Mouse (Mus musculus) T-helper 1 cell (primary cell): ENCODE data around the gene Hmg20b.

Experiments used
- in situ Hi-C: fragments of 300-600 bp; cut with MboI, MseI; formaldehyde crosslinking; loops from one replicate; pipeline ENCODE4 v1.15.1; 2025; ENCODE audit warnings: high pct_unique_total_duplicates

Hmg20b gene

DNA sequence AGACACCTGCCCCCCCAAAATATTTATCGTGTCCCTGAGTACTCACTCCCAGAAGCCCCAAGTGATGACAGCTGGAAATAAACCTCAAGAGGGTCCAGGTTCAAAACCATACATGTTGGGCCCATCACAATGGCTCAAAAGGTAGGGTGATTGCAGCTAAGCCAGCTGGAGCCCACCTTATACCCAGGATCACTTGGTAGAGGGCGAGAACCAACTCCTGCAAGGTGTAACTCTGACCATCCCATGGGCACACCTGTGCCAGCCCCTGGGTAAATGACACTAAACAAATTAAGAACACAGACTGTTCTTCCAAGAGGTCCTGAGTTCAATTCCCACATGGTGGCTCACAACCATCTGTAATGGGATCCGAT is 28.9 kb upstream of the Hmg20b start:
- in situ Hi-C loops = loop anchor here (10.0 kb wide), 1 partner anchor 554 kb away; the partner anchor contains the start of gene Oaz1

DNA sequence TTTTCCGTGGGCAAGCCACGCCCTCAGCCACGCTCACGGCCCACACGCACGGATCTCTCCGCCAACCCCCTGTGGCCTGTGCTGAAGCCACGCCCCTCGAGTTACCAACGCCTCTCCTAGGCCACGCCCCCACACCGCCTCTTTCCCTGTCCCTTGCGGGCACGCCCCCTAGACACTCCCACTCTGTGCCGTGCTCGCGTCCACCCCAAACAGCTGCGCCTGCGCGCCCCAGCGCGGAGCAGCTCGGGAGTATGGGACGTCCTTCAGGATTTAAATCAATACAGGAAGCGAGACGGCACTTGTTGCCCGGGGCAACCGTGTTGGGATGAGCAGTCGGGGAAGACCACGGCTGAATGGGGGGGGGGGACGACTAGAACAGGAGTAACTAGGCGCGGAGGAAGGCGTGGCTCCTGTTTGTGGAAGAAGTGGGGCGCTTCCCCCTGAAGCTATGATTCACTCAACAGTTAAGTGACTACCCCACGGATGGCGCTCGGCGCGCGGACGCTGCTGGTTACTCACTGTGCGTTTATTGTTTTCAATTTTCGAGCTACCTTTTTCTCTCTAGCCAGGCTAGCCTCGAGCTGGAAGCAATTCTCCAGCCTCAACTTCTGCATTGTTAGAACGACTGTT is 28.4 kb upstream of the Hmg20b start:
- in situ Hi-C loops = loop anchor here (10.0 kb wide), 1 partner anchor 554 kb away; the partner anchor contains the start of gene Oaz1

DNA sequence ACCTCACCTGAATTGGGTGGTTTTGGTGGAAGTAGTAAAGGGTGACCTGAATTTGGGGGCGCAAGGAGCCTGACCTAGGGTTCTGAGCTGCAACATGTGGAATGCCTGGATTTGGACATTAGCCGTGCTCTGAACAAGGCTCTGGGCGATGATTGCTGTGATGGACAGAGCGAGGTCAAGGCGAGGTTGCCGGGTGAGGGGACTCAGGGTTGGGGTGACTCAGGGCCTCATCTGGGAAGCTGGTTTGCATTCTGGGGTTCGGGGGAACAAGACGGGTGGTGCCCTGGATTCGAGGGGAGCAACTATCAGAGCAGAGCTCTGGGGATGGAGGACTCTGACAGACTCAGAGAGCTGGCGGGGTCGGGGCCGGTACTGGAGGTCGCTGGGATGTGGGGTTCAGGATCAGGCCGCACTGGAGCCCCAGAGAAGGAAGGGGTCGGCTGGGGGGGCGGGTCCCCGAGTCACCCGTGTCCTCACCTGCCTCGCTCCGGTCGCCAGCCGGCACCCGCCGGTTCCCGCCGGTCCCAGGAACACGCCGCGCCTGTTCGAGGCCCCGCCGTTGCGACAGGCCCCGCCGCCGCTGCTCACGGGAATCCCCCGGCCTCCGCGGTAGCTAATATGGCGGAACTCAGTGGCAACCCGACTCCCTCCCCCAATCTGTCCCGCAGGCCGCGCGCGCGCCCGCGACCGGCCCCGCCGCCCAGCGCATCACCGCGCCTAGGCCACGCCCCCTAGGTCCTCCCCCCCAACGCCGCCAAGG is 27.7 kb upstream of the Hmg20b start, which contains the start of gene Fzr1:
TSS of gene Fzr1 (minus strand) at position 724 of the 760 bp plus-strand sequence.
- in situ Hi-C loops = loop anchor here (10.0 kb wide), 1 partner anchor 553 kb away; the partner anchor contains the start of gene Oaz1

DNA sequence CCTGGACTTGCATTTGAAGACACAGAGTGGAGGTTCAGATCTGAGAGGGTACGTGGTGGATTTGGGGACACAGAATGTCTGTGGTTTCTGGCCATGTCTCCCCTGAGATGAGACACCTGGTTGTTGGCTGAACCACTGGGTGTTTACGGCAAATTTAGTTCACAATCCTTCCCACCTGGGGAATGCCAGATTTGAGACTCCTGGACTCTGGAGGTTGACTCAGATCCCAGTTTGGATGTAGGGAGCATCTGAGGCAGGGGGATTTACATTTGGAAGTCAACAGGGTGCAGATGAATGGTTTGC is 27.0 kb upstream of the Hmg20b start:
- in situ Hi-C loops = loop anchor here (10.0 kb wide), 1 partner anchor 553 kb away; the partner anchor contains the start of gene Oaz1

DNA sequence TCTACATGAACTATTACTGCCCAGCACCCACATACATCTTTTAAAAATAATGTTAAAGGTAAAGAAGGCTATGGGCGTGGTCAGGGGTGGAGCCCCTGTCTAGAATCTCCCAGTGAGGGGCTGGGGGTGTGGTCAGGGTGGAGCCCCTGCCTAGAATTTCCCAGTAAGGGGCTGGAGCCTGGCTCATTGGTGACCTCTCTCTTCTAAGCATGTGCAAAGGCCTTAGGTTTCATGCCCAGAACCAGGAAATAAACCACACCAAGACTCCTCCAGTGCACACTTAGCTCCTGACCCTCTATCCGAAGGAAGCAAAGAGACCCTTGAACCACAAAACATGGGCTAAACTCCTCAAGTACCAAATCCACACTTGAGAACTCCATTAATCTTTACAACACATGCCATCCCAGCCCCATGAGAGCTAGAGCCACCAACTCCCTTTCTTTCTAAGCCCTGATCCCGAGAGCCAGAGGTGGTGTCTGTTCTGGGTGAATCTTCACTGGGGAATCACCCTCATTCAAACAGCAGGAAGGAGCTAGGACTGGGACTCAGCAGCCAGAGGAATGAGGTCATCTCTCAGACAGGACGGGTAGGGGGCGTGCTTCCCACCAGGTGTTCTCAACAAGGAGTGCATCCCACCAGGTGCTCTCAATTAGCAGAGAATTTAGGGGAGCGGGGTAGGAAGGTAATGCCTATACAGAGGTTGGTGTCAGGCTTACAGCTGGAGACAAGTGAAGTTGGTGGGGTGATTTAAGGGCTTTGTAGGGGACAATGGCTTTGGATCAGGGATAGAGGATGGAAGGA is 26.5 kb upstream of the Hmg20b start:
- in situ Hi-C loops = loop anchor here (10.0 kb wide), 1 partner anchor 552 kb away; the partner anchor contains the start of gene Oaz1

DNA sequence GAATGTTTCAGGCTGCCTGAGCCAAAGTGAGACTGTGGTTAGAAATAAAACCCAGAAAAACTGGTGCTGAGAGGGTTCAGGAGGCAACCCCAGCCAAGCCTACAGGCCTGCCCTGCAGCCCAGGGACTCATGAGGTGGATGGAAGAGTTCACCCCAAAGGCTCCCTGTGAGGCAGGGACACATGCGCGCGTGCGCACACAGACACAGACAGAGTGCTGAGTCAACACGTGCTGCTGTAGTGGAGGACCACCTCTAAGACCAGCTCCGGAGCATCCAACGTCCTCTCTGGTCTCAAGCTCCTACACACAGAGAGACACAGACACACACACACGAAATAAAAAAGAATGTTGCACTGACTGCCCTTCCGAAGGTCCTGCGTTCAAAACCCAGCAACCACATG is 25.0 kb upstream of the Hmg20b start:
- in situ Hi-C loops = loop anchor here (10.0 kb wide), 1 partner anchor 551 kb away; the partner anchor contains the start of gene Oaz1

DNA sequence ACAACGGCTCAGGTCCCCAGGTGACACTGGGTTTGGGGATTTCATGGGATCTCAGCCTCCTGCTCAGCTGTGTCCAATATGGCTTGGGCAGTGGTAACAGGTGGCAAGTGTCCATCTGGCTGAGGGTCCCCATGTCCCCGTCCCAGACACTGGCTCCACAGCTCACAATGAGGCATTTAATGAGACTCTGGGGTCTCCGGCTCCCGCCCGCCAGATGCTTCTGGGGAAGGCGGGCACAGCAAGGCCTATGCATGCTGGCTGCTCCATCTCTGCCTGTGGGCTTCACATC is 16.9 kb upstream of the Hmg20b start:
- in situ Hi-C loops = no loop called here

DNA sequence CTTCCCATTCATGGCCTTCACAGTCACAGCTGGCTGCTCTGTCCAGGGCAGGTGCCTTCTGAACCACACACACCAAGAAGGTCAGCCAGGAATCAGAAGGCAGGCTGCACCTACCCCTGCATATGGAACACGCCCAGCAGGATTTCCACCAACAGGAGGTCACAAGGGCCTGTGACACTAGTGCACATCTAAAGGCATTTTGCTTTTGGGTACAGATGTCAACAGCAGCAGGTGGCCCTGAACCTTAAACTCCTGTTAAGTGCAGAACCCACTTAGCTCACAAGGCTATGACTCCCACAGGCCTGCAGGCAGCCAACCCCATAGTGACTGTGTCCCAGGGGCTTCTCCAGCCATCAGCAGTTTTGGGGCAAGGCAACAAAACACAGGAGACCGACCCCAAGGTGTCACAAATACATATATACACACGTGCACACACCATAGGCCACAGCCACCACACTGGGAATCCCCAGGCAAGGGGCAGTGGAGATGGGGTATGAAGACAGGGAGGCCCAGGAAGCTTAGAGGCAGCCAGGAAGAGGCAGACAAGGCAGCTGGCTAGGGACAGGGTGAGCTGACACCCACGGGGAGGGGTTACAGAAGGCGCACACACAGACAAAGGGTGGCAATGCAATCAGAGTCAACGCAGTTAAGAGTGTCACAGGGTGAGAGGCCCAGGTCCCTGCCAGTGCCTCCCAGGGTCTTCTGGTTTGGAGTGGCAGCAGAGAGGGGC is 16.4 kb upstream of the Hmg20b start:
- in situ Hi-C loops = no loop called here

DNA sequence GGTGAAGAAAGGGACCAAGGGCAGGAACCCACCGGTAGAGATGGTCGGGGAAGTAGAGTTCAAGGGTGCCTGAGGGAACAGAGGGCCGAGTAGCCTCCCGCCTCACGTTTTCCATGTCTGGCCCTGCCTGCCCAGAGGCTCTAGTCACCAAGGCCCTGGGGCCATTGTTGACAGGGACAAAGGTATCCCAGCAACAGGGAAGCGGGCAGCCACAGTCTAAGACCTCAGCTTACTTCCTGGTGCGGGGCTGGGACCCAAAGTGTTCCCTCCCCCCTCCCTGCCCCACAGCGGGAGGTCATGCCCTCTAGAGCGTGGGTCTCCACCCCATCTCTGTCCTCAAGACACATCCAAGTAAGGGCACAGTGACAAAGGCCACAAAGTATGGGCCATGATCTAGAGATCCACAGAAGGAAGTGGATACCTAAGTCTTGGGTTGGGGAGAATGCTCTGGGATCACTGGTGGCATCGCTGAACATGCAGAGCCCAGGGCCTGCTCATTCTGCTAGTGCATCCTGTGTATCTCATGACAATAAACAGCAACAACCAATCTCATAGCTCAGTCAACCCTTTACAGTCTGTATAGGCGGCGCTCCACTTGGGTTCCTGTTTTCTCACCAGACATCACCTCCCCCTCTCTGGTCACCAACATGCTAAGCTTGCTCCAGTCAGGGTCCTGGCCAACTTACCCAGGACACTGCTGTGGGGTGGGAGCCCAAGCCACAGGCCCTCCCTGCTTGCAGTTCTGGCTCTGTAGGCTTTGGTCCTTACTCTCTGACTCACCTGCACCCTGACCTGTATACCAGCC is 15.6 kb upstream of the Hmg20b start, which contains the start of gene 4930404N11Rik:
TSS of gene 4930404N11Rik (minus strand) at position 145 of the 805 bp plus-strand sequence.
- in situ Hi-C loops = no loop called here

DNA sequence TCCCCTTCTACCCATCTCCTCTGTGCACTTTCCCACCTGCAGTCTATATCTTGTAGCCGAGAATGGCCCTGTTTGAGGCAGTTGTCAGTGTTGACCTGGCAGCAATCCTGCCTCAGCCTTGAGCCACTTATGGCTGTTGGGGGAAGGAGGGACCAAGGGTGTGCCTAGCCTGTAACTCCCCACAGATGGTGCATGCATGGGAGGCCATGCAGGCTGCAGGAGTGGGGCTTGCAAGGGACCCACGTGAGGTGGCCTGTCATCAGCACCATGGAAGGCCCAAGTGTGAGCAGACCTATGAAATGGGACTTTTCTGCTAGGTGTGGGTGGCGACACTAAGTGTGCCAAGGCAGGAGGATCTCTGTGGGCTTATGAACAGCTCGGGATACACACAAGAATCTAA is 14.8 kb upstream of the Hmg20b start:
- in situ Hi-C loops = no loop called here

DNA sequence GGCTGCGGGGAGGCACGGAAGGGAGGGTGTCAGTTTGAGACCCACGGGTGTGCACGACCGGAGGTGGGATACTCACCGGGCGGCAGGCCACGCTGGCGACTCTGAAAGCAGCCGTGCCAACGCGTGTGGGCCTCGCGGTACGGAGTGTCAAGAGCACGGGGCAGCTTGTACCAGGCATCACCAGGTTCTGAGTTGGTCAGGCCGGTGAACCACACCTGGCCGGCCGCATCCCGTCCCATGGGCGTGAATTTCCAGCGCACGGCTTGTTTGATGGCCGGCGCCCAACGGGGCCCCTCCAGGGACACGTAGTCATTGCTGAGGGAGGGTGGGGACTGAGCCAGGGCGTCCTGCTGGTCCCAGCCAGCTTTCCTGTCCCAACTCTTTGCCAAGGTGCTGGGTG is 14.4 kb upstream of the Hmg20b start:
- in situ Hi-C loops = no loop called here

DNA sequence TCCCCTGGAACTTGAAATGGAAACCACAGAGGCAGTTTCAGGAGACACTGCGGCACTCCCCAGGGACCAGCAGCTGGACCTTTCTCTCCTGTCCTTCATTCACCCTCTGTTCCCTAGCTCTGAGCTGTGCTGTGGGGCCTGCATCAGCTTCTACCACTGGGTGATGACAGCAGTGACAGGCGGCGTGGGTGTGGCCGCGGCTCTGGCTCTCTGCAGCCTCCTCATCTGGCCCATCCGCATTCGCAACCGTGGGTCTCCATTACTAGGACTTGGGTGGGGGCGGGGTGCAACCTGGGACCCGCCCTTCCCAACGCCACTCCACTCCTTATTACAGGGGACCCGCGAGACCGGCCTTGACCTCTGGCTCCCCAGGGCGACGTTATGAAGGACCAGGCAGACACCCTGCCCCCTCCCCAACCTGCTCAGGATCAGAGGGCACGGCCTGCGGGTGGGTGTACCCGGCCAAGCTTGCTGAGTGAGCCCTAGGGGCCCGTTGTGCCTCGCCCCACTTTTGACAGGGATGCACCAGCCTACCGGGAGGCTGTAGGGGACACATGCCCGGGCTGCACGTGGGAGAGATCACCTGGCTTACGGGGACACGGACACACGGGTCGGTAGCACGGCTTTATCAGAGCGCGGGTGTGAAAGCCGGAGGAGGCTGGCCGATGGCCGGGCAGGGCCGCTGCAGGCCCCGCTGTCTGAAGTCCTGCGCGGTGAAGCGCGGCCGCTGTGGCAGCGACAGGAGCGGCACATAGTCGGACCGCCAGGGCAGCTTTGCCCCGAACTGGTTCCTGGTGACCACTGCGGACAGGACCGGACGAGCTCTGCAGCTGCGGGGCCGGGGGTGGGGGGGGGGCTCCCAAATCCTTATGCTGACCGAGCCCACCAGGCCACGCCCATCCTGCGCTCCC is 13.4 kb upstream of the Hmg20b start:
- in situ Hi-C loops = no loop called here

DNA sequence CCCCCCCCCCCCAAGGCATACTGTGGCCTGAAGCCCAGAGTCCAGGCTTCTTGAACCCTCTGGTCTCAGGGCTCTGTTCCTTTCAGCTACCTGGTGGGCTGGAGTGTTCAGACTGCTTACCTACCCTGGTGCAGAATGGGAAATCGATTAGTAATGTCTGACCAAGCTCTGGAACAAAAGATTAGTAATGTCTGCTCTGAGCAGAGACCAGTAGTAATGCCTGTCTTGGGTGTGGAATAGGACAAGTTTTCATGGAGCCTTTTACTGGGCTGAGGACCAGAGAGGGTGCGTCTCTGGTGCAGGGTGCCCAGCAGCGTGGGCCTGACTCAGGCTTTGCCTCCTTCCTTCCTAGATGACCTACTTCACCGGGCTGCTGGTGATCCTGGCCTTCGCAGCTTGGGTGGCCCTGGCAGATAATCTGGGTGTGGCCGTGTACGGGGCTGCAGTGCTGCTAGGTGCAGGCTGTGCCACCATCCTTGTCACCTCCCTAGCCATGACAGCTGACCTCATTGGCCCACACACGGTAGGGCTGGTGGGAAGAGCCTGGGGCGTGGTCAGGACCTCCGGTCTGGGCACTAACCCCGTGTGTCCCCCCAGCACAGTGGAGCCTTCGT is 12.2 kb upstream of the Hmg20b start:
- in situ Hi-C loops = no loop called here

DNA sequence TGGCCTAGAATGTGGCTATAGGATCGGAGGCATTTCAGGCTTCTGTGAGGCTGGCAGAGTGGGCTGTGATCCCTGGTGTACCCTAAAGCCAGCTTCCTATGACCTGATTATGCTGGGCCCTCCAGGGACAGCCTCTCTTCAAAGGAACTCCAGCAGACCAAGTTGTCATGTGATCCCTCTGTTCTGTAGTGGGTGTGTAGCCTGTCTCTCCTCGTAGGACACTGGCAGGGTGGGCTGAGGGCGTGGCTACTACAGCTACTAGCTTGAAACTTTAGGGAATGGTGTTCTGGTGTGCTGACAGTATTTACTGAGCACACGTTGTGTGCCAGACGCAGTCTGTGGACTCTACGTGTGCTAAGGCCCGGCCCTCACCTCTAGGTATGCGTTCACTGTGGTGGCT is 10.4 kb upstream of the Hmg20b start:
- in situ Hi-C loops = no loop called here

DNA sequence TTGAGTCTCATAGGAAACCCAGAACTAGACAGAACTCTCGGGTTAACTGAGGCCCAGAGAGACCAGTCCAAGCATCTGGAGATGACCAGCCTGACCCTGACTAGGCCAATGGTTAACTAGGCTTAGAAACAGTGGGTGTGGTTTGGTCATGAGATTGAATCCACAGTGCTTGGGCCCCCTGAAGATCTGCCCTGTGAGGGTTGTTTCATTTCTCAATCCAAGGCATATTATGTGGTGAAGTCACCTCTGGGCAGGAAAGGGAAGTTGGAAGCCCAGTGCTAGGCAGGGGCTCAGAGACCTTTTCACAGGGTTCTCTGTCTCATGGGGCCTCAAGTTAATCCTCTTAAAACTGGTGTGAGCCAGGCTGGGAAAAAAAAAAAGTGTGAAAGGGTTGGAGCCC is 8.6 kb upstream of the Hmg20b start:
- in situ Hi-C loops = no loop called here

DNA sequence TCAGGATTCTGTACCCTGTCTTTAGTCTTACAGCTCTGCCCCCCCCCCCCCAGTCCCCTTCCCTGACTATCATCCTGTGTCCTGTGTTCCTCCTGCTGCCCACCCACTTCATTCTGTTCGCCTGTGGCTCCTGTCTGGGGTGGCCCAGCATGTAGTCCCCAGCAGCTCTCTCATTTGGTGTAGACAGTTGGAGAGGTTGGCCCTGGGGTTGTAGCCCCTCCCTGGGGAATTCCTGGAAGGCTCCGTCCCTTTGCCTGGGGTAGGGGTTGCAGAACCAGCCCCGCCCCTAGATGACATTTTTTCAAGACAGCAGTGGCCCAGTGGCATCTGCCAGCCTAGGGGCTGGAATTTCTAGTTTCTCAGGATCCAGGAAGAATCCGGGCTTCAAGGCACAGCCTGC is 7.9 kb upstream of the Hmg20b start:
- in situ Hi-C loops = no loop called here

DNA sequence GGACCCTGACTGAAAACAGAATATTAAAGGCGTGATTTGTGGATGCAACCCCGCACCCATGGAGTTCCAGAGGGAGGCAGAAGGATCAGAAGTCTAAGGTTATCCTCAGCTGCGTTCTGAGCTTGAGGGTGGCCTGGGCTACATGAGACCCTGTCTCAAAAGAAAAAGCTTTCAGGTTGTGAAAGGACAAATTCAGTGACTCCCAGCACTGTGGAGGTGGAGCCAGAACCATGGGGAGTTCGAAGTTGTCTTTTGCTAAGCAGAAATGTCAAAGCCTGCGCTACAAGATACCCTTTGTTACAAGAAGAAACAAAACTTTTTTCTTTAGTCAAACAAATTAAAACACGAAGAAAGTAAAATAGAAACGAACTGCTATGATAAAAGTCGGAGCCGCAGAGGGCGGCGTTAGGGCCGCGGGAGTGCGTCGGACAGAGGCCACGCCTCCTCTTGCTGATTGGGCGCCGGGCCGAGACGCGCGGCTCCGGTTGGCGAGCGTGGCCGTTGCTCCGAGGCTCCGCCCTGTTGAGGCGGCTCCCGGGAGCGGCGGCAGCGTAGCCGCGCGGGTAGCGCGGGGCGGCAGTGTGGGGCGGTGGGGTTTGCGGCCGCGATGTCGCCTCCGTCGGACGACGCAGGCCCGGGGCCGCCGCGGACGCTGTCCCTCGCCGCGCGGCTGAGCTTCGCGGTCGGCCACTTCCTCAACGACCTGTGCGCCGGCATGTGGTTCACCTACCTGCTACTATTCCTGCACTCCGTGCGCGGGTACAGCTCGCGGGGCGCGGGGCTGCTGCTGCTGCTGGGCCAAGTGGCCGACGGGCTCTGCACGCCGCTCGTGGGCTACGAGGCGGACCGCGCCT is 6.9 kb upstream of the Hmg20b start, which contains the start of gene Mfsd12:
TSS of gene Mfsd12 (plus strand) at position 501 of the 854 bp plus-strand sequence.
- in situ Hi-C loops = no loop called here

DNA sequence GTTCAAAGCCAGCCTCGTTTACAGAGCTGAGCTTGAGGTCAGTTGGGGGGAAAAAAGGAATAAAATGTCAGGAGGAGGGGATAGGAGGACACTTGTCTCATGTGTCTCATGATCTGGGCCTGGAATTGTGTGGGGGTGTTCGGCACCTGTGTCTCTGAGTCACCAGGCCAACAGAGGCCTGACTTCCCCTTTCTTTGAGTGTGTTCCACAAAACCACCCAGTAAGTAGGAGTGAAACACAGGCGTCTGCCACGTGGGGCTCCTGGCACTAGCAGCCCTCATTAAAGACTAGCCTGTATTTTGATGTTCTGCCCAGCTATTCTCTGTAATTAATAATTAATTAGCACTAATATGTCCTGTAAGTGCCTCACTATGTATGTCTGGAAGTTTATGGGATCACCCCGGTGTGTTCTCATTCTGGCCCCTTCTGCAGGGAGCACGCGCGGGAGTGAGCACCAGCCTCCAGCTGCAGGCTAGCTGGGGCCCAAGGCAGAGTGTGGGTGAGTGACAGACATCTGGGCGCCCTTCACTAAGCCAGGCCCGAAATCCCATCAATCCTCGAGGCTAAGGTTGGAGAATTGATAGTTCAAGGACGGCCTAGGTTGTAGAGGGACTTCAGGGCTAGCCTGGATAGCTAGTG is 6.2 kb upstream of the Hmg20b start:
- in situ Hi-C loops = no loop called here
